Mouse (Mus musculus): ENCODE data around the gene Mettl22.

Mettl22 gene

DNA sequence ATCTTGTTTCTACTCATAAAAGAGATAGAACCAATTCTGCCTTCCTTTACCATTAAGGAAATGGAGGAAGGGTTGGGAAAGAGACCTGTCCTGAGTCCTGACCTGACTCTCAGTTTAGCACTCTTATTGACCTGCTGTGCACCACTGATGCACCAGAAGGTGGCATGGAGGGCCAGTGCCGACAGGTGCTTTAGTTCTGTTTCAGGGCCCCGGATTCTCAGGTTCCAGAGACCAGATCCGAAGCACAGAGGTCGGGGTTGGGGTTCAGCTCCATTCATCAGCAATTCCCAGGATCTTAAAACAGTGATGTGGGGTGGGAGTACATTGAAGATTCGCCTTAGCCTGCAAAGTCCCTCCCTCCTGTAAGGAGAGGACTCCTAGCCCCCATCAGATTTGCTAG lies 42.2 kb downstream of the Mettl22 start:
- no peak for DNase-seq (ENCODE audit: low read depth)

DNA sequence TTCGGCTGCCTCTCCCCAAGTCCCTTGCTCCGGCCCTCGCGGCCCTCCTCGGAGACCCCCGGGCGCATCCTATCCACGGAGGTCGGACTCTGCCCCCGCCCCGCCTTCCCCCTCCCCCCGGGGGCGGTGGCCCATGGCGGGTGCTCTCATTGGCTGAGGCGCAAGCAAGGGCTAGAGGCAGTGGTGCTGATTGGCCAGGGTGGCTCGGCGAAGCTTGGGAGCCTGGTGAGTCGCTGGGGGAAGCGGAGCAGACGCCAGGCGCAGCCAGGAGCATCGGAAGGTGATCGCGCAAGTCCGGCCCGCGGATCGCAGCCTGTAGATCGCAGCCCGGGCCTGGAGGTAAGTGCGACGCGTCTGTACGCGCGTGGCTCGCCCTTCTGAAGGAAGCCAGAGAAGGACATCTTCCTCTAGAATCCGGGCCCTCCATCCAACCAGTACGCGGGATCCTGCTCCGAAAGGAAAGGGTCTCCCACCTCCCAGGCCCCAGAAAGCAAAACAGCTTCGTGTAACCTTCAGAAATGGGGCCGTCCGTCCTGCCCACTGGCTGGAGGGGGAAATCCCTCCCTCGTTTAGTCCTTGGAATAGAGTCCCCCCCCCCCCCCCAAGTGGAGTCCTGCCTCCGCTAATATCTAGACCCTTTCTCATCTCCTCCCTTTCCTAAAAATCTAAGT lies 42.8 kb downstream of the Mettl22 start, which contains the start of gene Abat:
TSS of gene Abat (plus strand) at position 194 of the 671 bp plus-strand sequence.
- DNase-seq (ENCODE audit: low read depth) = peak; percentile 49

DNA sequence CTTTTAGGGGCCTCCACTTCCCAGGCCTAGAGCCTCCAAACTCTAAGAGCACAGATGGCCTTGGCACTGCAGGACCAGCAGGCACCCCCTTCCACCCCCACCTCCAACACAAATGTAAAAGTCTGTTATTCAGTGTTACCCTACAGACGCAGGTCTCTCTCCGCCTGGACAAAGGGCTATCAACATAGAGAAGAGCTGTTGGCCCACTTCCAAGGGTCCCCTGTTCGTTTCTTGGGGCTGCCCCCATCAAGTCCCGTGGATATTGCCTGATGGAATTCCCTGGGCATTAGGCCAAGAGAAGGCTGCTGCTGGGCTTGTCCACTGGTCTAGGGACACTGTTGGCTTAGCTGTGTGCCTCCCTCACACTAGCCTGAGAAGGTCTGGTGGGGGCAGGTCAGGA lies 43.6 kb downstream of the Mettl22 start:
- no peak for DNase-seq (ENCODE audit: low read depth)

DNA sequence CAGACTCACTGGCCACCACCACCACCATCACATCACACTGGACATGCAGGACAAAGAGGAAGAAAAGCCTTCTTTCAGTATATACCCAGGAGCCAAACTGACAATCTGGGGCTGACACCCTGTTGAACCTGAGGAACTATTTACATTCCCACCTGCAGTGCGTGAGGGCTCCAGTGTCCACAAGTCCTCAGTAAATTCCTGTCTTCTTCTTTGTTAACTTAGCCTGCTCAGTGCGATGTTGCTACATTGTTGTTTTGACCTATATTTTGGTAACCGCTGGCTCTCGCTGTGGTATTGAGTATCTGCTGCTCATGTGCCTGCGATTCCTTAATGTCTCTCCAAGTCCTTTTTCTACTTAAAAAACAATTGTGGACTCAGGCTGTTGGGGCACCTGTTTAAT lies 49.9 kb downstream of the Mettl22 start:
- no peak for DNase-seq (ENCODE audit: low read depth)

DNA sequence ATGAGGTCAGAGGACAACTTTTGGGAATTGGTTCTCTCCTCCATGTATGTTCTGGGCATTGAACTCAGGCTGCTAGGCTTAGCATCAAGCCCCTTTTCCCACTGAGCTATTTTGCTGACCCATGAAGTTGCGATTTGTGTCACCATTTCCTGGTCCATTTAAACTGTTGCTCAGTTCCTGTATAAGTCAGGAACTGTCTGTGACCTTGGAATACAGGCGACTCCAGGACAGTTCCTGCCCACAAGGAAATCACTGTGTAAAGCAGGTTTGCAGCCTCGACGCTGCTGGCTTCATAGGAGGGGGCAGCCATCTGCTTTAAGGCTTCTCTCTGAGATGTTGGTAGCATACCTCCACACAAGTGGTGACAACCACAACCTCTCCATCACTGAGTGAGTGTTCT lies 50.7 kb downstream of the Mettl22 start:
- no peak for DNase-seq (ENCODE audit: low read depth)

DNA sequence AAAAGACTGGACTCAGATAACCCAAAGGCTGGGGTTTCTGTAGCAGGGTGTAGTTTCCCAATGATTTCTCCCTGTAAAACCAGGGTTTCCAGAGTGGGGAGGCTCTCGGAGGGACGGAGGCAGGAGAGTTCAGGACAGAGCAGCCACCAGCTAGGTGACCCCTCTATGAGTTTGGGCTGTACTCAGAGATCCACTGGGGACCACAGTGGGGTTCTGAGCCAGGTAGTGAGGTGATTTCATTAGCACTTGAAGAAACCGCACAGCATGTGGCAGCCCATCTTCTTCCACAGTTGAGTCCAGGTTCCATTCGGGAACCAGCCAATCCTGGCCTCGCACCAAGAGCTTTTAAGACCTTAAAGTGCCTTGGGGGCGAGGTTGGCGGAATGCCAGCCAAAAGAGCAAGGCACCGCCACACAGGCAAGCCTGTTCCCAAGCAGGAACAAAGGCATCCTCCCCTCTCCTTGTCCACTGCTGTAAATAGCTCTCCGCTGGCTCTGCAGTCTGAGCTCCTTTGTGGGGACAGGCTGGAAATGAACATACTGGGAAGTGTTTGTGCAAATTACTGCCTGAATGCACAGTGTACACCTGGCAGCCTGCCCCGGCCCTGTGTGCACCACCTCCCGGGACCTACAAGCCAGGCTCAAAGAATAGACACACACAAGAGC lies 53.0 kb downstream of the Mettl22 start:
- no peak for DNase-seq (ENCODE audit: low read depth)

DNA sequence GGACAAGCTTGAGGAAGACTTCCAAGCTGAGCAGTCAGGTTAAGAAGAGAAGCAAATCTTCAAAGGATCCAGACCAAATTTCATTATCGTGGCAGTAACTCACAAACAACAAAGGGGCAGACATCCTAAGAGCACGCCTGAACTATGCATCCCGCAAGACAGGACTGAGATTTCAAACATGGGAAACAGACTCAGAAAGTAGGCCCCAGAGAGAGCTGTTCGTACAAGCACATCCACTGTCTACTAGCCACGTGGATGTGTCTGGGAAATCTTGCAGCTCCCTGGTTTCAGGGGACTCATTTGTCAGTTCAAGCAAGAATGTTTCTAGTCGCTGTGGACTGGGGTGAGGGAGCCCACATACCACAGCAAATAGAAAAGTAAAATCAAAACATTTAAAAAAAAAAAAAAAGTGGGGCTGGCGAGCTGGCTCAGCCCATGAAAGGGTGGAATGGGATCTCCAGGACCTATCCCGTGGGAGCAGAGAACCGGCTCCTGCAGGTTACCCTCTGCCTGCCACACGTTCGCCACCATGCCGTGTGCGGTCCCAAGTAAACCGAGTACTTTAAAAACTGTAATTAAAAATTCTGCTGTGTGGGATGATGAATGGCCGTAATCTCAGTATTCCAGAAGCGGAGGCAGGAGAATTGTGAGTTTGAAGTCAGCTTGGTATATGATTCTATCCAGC lies 53.7 kb downstream of the Mettl22 start:
- DNase-seq (ENCODE audit: low read depth) = no peak

DNA sequence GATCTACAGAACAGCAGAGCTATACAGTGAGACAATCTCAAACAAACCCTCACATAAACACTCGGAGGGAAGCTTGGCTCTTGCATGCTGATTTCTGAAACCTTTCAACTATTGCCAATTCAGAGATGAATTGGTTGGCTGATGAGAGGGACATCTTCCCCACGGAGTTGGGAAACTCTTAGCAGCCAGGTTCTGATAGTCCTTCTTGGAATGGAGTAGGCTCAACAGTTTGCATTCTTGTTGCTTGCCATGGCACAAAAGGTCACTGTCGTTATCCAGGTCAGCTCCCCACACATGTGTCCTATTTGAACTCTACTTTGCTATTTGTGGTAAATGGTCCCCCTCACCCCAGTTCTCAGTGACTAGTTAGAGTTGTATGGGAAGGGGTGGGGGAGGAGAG lies 54.7 kb downstream of the Mettl22 start:
- DNase-seq (ENCODE audit: low read depth) = no peak

DNA sequence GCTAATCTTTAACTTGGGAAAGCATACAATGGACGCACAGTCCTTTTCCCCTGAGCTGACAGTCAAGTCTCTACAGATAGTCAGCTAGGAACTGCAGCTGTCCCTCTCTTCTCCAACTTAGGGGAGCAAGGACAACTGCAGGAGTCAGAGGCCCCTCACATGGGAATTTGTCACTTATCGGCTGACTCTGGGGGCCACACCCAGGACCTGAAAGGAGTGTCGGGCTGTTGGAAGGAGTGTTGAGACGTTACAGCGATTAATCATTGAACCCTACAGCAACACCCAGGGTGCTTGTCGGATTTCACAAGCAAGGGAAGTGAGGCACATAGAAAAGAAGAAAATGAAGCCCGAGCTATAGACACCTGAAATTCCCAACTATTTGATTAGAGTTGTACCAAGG lies 55.3 kb downstream of the Mettl22 start:
- no peak for DNase-seq (ENCODE audit: low read depth)

DNA sequence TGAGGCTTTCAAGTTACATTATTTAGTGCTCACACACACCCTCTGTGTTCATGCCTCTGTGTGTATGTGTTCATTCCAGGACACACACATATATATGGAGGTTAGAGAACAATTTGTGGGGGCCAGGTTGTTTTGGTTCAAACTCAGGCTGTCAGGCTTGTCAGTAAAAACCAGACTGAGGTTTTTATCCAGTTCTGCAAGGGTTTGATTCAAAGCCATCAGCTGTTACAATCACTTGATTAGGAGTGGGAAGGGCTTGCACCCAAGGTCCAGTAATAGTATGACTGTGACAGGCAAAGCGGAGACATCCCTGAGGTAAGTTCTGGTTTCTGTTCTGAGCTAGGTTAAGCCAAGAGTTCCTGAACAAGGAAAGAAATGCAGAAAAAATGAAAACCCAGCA lies 58.8 kb downstream of the Mettl22 start:
- no peak for DNase-seq (ENCODE audit: low read depth)

DNA sequence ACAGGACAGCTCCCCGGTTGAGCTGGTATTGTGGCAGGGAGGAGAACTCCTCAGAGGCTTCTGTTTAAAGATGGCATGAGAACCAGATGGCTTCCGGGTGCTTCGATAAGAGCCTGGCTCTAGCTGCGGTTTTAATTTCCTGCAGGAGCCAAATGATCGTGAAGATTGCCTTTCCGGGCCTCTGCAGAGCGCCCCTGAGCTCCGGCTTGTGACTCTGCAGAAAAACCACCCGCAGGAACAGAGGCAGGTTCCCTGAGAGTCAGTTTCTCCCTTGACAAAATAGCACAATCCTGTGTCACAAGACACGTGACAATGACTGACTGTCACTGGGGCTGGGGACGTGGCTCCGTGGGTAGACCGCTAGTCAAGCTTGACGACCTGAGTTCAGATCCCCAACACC lies 59.4 kb downstream of the Mettl22 start:
- DNase-seq (ENCODE audit: low read depth) = peak; percentile 16

DNA sequence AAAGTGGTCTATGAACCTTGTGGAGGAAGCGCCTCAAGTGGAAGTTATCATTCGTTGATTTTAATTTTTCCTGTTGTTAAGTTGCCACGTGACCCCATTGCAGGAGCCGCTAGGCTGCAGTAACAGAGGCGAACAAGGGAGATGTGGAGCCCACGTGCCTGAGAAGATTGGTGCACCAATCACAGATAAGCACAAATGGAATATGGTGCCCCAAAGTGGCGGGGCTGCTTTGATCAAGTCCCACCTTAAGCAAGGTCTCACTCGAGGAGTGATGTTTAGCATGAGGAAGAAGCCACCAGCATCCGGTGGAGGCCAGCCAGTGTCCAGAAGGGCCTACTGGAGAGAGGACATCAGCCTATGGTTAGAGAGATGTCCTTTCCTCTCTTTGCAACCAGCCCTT lies 61.9 kb downstream of the Mettl22 start:
- DNase-seq (ENCODE audit: low read depth) = no peak

DNA sequence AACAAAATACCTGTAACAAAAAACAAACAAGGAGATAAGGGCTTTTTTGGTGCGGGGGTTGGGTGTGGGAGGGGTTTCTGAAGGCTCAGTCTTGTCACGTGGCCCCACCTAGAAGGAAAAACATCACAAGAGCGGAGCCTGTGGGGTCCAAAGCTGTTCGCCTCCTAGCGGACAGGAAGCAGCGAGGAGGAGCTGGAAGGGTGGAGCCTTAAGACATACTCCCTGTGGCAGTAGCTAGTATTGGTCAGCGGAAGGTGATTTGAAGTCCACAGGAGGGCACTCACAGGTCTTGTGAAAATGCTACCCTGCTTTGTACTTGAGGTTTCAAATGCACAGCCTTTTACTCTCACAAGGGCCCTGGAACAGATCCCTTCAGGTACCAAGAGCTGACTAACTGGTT lies 62.3 kb downstream of the Mettl22 start:
- no peak for DNase-seq (ENCODE audit: low read depth)

DNA sequence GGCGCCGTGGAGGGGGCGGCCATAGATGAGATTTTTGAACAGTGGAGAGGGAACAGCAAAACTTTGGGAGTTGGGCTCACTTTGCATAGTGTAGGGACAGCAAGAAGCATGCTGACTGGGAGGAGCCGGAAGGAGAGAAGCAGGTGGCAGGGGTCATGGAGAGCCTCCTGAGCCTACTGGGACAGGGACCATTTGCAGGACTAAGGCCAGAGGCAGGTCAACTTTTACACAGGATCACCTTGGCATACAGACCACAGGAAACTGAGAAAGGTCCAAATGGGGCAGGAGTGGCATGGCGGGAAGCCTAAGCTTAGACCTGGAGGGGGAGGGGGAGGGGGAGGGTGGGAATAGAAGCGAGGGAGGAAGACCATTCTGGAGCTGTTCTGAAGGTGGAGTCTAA lies 62.9 kb downstream of the Mettl22 start:
- no peak for DNase-seq (ENCODE audit: low read depth)

DNA sequence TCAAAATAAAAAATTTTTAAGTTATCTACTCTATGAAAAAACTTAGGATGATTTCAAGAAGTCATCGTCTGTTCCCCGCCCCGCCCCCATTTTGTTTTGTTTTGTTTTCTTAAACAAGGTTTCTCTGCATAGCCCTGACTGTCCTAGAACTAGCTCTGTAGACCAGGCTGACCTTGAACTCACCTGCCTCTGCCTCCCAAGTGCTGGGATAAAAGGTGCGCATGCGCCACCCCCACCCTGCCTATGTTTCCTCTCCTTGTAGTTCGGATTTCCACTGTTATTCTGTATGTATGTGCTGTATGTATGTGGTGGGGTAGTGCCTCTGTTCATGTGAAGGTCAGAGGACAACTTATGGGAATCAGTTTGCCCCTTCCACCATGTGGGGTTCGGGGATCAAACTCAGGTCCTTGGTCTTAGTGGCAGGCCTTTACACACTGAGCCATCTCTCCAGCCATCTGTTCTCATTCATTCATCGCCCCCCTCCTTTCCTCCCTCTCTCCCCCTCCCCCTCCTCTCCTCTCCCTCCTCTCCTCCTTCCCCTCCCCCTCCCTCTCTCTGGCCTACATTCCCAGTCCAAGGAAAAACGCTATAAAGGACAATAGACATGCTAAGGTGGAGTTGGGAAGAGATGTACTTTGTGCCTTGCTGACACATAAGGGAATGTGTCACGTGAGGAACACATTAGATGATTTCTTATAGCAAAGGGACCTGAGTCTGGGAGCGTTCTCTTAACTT lies 64.0 kb downstream of the Mettl22 start:
- no peak for DNase-seq (ENCODE audit: low read depth)

DNA sequence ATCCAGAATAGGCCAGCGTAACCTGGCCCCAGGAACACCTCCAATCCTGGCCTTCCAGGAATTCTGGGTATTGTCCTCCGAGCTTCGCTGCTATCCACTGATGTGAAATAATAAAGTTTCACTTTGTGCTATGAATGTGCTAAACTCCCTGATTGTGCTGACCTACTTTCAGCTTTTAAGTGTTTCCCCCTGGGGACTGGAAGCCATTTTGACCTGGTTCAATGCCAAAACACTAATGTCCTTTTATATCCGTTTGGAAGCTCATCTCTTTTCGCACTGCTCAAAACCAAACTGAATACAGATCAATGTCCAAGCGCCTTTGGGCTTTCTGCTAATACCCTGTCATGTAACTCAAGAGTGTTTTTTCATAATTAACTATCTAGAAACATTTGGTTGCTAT lies 64.8 kb downstream of the Mettl22 start:
- no peak for DNase-seq (ENCODE audit: low read depth)

DNA sequence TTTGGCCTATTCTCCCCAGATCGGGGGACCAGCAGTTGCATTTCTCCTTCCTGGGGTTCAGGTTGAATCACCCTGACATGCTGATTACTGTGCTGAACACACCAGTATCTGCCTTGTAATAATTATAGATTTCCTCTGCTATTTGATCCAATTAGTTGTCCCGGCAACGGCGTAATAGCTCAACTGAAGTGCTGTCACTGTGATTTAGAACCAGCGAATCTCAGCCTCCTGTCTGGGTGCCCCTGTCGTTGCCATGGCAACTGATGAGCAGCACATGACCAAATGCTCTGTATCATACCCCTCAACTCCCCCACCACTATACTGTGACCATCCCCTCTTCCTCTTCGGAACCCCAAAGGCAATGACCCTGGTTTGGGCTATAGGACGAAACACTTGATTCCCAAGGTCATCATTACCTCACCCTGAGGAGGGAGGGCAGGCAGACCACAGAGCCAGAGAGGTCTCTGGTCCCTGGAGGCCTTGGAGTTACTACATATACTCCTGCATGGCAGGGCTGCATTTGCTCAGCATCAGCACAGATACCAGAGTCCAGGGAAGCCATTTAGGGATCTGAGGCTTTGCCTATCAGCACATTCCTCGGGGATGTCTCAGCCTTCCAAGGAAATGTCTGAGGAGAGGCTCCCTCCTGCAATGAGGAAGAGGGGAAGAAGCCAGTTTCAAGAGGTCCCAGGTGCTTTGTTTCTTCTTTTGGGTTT lies 68.7 kb downstream of the Mettl22 start:
- DNase-seq (ENCODE audit: low read depth) = no peak
